Mouse (Mus musculus): Measurements from ENCODE around the gene AU015836. TPM values are rescaled to one million over a fixed set of nuclear protein-coding genes. Genes with fewer than 3 reads are reported as not detected.
"Not testable (repeated sequence)": the region's sequence is repeated elsewhere in the genome, so short reads cannot be mapped to it uniquely, and the experiment has no call there.

The AU015836 gene
- total and polyA plus RNA-seq, 3 experiments, result not detected

- Histone ChIP-seq H3K27ac (ENCODE audit: control insufficient read depth, low read depth, low read length) (no peak overlapping the region), H3K9me3 (replicated peaks; ENCODE audit: insufficient read depth, low read length) (no peaks in the 10 kb centered on the region), H3K27me3 (ENCODE audit: control insufficient read depth in 1 of 2, insufficient read depth in 2 of 2, low read length in 2 of 2) (no peaks in the 10 kb centered on the region), H3K36me3 (ENCODE audit: control insufficient read depth in 1 of 2, insufficient read depth in 2 of 2, low read length in 2 of 2) (no peaks in the 10 kb centered on the region), H3K4me3 (ENCODE audit: control insufficient read depth in 1 of 2, insufficient read depth in 1 of 2, low read depth in 2 of 2, low read length in 2 of 2) (no peak overlapping the region), H3K4me1 (ENCODE audit: control insufficient read depth in 1 of 2, insufficient read depth in 2 of 2, low read length in 2 of 2) (no peaks in the 10 kb centered on the region), H3K9ac (ENCODE audit: control insufficient read depth, low read depth, low read length, poor library complexity, severe bottlenecking) (no peak overlapping the region), H3K79me2 (ENCODE audit: control insufficient read depth, insufficient read depth, low read length, poor library complexity) (no peaks in the 10 kb centered on the region)
- DNase-seq (ENCODE audit: low read depth, low spot score), result no peak
- no peak for TF ChIP-seq TCF12 (IDR thresholded peaks at IDR 0.05; ENCODE audit: low read depth, low read length)
- TF ChIP-seq NRF1 (IDR thresholded peaks at IDR 0.05; ENCODE audit: insufficient read depth, low read depth, low read length, poor library complexity, severe bottlenecking), result no peak
- no peak for TF ChIP-seq NELFE (IDR thresholded peaks at IDR 0.05; ENCODE audit: low read depth, low read length)
- no peak for TF ChIP-seq CTCF (IDR thresholded peaks at IDR 0.05 in 2 of 3, conservative IDR thresholded peaks at IDR 0.05 in 1 of 3; ENCODE audit: control insufficient read depth in 1 of 3, insufficient read depth in 1 of 3, low read depth in 2 of 3, low read length in 3 of 3, poor library complexity in 1 of 3, severe bottlenecking in 1 of 3)
- TF ChIP-seq ZC3H11A (IDR thresholded peaks at IDR 0.05; ENCODE audit: low read depth, low read length), result no peak
- TF ChIP-seq POLR2AphosphoS5 (IDR thresholded peaks at IDR 0.05; ENCODE audit: borderline replicate concordance, low read depth, low read length), result no peak
- no peak for TF ChIP-seq BHLHE40 (IDR thresholded peaks at IDR 0.05; ENCODE audit: borderline replicate concordance, low read depth, low read length)
- no peak for TF ChIP-seq MYB (IDR thresholded peaks at IDR 0.05; ENCODE audit: low read depth, low read length)
- TF ChIP-seq ETS1 (IDR thresholded peaks at IDR 0.05; ENCODE audit: low read depth, low read length), result no peak
- TF ChIP-seq USF1 (IDR thresholded peaks at IDR 0.05; ENCODE audit: low read depth, low read length), result no peak
- TF ChIP-seq MAFK (IDR thresholded peaks at IDR 0.05; ENCODE audit: borderline replicate concordance, low read depth, low read length), result no peak
Measured at GRCm38 (mm10) chrX:93982193-93982592, 13.7 kb downstream of the AU015836 start.

GRCm38 (mm10) chrX:93985096-93985495 is 16.6 kb downstream of the AU015836 start:
- not testable (repeated sequence) for H3K9me3 ChIP-seq (replicated peaks; ENCODE audit: insufficient read depth, low read length); H3K36me3 ChIP-seq (ENCODE audit: control insufficient read depth in 1 of 2, insufficient read depth in 2 of 2, low read length in 2 of 2); H3K4me3 ChIP-seq (ENCODE audit: control insufficient read depth in 1 of 2, insufficient read depth in 1 of 2, low read depth in 2 of 2, low read length in 2 of 2); DNase-seq (ENCODE audit: low read depth, low spot score); H3K27me3 ChIP-seq (ENCODE audit: control insufficient read depth in 1 of 2, insufficient read depth in 2 of 2, low read length in 2 of 2); H3K27ac ChIP-seq (ENCODE audit: control insufficient read depth, low read depth, low read length); H3K9ac ChIP-seq (ENCODE audit: control insufficient read depth, low read depth, low read length, poor library complexity, severe bottlenecking); H3K4me1 ChIP-seq (ENCODE audit: control insufficient read depth in 1 of 2, insufficient read depth in 2 of 2, low read length in 2 of 2); H3K79me2 ChIP-seq (ENCODE audit: control insufficient read depth, insufficient read depth, low read length, poor library complexity)

- DNase-seq (ENCODE audit: low read depth, low spot score), result peak; percentile 32
- no peak for TF ChIP-seq MYB (IDR thresholded peaks at IDR 0.05; ENCODE audit: low read depth, low read length)
- peak; percentile 67 for TF ChIP-seq TAL1 (IDR thresholded peaks at IDR 0.05; ENCODE audit: low read length)
- TF ChIP-seq CHD1 (IDR thresholded peaks at IDR 0.05; ENCODE audit: low read depth, low read length), result no peak
- TF ChIP-seq TCF12 (IDR thresholded peaks at IDR 0.05; ENCODE audit: low read depth, low read length), result peak; percentile 60
- TF ChIP-seq EP300 (IDR thresholded peaks at IDR 0.05; ENCODE audit: low read depth in 1 of 2, low read length in 2 of 2), result peak; percentile 58 to 68
- TF ChIP-seq GATA1 (IDR thresholded peaks at IDR 0.05; ENCODE audit: low read depth, low read length), result peak; percentile 63; the same call in 1 of the 2 replicates
- Histone ChIP-seq H3K36me3 (ENCODE audit: control insufficient read depth in 1 of 2, insufficient read depth in 2 of 2, low read length in 2 of 2) (peaks cover 0 to 4% of the 10 kb centered on the region in 2 experiments; a peak in 1 of 4 replicates), H3K27me3 (ENCODE audit: control insufficient read depth in 1 of 2, insufficient read depth in 2 of 2, low read length in 2 of 2) (no peaks in the 10 kb centered on the region), H3K9ac (ENCODE audit: control insufficient read depth, low read depth, low read length, poor library complexity, severe bottlenecking) (no peak overlapping the region), H3K4me1 (ENCODE audit: control insufficient read depth in 1 of 2, insufficient read depth in 2 of 2, low read length in 2 of 2) (peaks cover 0 to 11% of the 10 kb centered on the region in 2 experiments; a peak in 2 of 4 replicates), H3K27ac (ENCODE audit: control insufficient read depth, low read depth, low read length) (no peak overlapping the region), H3K79me2 (ENCODE audit: control insufficient read depth, insufficient read depth, low read length, poor library complexity) (no peaks in the 10 kb centered on the region), H3K9me3 (replicated peaks; ENCODE audit: insufficient read depth, low read length) (no peaks in the 10 kb centered on the region), H3K4me3 (ENCODE audit: control insufficient read depth in 1 of 2, insufficient read depth in 1 of 2, low read depth in 2 of 2, low read length in 2 of 2) (no peak overlapping the region)
Measured at GRCm38 (mm10) chrX:94006991-94007390, 38.5 kb downstream of the AU015836 start.

All from MEL (cell line).